Comparison of ENCODE assay signal across 26 mouse cellular contexts in genomic region chr2:165497706-165498275, GRCm38 (mm10). TPM values are rescaled to one million over a fixed set of nuclear protein-coding genes. Genes with fewer than 3 reads are reported as not detected.
DNase-seq lines count a peak whose midpoint lies in the region; ATAC-seq and TF ChIP-seq lines count a peak whose summit lies in the region.
"Had no signal": no experiment of that assay in that cellular context is flagged by ENCODE, and none has a peak within 500 bp of the region (broad histone marks: within the 10 kb centered on the region; RNA-seq: fewer than 3 reads in every experiment).

No protein-coding gene starts in this region.

- WGBS in embryonic facial prominence, embryonic 14.5 days, result 57% methylated on average over 2 of the region's 2 CpGs
- WGBS in embryonic facial prominence, embryonic 10.5 days, result 71% methylated on average over 2 of the region's 2 CpGs
- 57% methylated on average over 2 of the region's 2 CpGs for WGBS in lung, embryonic 15.5 days
- 56% methylated on average over 2 of the region's 2 CpGs for WGBS in lung, adult 2 months
- WGBS in large intestine, adult 2 months, result 18% methylated on average over 2 of the region's 2 CpGs

- H3K4me2 ChIP-seq in embryonic facial prominence, embryonic 14.5 days (ENCODE audit: low read depth, low read length), result no peak overlapping the region
- H3K4me2 ChIP-seq in lung, embryonic 15.5 days, result no peak overlapping the region
- H3K4me2 ChIP-seq: embryonic facial prominence, embryonic 15.5 days; forebrain, embryonic 12.5 days; forebrain, embryonic 15.5 days; heart, embryonic 12.5 days; hindbrain, embryonic 14.5 days had no signal

- peaks cover 9% of the 10 kb centered on the region for H3K4me1 ChIP-seq in embryonic facial prominence, embryonic 14.5 days (ENCODE audit: control insufficient read depth, insufficient read depth, low read length)
- H3K4me1 ChIP-seq in embryonic facial prominence, embryonic 10.5 days, result peaks cover 20% of the 10 kb centered on the region
- peaks cover 31% of the 10 kb centered on the region for H3K4me1 ChIP-seq in lung, embryonic 15.5 days
- peaks cover 3% of the 10 kb centered on the region for H3K4me1 ChIP-seq in lung, adult 2 months (ENCODE audit: control insufficient read depth, insufficient read depth, low read length)

- peak overlapping the region; percentile 19; the same call in 1 of the 2 replicates for H3K9ac ChIP-seq in embryonic facial prominence, embryonic 14.5 days (ENCODE audit: low read depth, low read length)
- no peak overlapping the region for H3K9ac ChIP-seq in lung, embryonic 15.5 days
- H3K9ac ChIP-seq: embryonic facial prominence, embryonic 15.5 days; forebrain, embryonic 12.5 days; forebrain, embryonic 15.5 days; heart, embryonic 12.5 days; hindbrain, embryonic 14.5 days had no signal

- no peak overlapping the region for H3K27ac ChIP-seq in embryonic facial prominence, embryonic 14.5 days (replicated peaks; ENCODE audit: low read depth, low read length)
- no peak overlapping the region for H3K27ac ChIP-seq in embryonic facial prominence, embryonic 10.5 days (replicated peaks)
- H3K27ac ChIP-seq in lung, embryonic 15.5 days, result peak overlapping the region; percentile 67
- H3K27ac ChIP-seq: embryonic facial prominence, embryonic 15.5 days; forebrain, embryonic 12.5 days; forebrain, embryonic 15.5 days; hindbrain, embryonic 14.5 days; hindbrain, postnatal 0 days had no signal

- ATAC-seq in embryonic facial prominence, embryonic 14.5 days (ENCODE audit: low read depth), result no peak
- no peak for ATAC-seq in lung, embryonic 15.5 days (ENCODE audit: borderline replicate concordance, extremely low read depth, low FRiP score, low TSS enrichment)
- ATAC-seq: activated CD4-positive, CD25-positive, alpha-beta regulatory T cell, adult 4 months; forebrain, embryonic 15.5 days; hindbrain, postnatal 0 days; inflammation-experienced regulatory T-cells, adult 6 months had no signal

- H3K36me3 ChIP-seq in embryonic facial prominence, embryonic 14.5 days (ENCODE audit: control insufficient read depth, insufficient read depth, low read length), result no peaks in the 10 kb centered on the region
- no peaks in the 10 kb centered on the region for H3K36me3 ChIP-seq in embryonic facial prominence, embryonic 10.5 days (replicated peaks)
- H3K36me3 ChIP-seq in lung, embryonic 15.5 days, result no peaks in the 10 kb centered on the region
- H3K36me3 ChIP-seq: embryonic facial prominence, embryonic 15.5 days; forebrain, embryonic 12.5 days; forebrain, embryonic 15.5 days; heart, embryonic 12.5 days had no signal

- no peaks in the 10 kb centered on the region for H3K27me3 ChIP-seq in embryonic facial prominence, embryonic 14.5 days (replicated peaks; ENCODE audit: control insufficient read depth, insufficient read depth, low read length)
- H3K27me3 ChIP-seq in embryonic facial prominence, embryonic 10.5 days (replicated peaks; ENCODE audit: low read depth, poor library complexity, severe bottlenecking), result peaks cover 4% of the 10 kb centered on the region
- no peaks in the 10 kb centered on the region for H3K27me3 ChIP-seq in lung, embryonic 15.5 days
- H3K27me3 ChIP-seq: embryonic facial prominence, embryonic 15.5 days; forebrain, embryonic 12.5 days; forebrain, embryonic 15.5 days had no signal

- H3K4me3 ChIP-seq in embryonic facial prominence, embryonic 14.5 days (ENCODE audit: low read depth, low read length), result no peak overlapping the region
- no peak overlapping the region for H3K4me3 ChIP-seq in embryonic facial prominence, embryonic 10.5 days
- H3K4me3 ChIP-seq in lung, embryonic 15.5 days, result no peak overlapping the region
- H3K4me3 ChIP-seq in lung, adult 2 months (replicated peaks; ENCODE audit: extremely low read depth, low read depth, low read length), result no peak overlapping the region
- H3K4me3 ChIP-seq: embryonic facial prominence, embryonic 15.5 days; forebrain, embryonic 12.5 days; forebrain, embryonic 15.5 days; heart, embryonic 12.5 days had no signal

- TF ChIP-seq POLR2A in lung, adult 2 months (IDR thresholded peaks at IDR 0.05; ENCODE audit: borderline replicate concordance, extremely low read depth, low read depth, low read length), result no peak

- H3K9me3 ChIP-seq in embryonic facial prominence, embryonic 14.5 days (ENCODE audit: control insufficient read depth, low read length), result no peaks in the 10 kb centered on the region
- no peaks in the 10 kb centered on the region for H3K9me3 ChIP-seq in embryonic facial prominence, embryonic 10.5 days
- H3K9me3 ChIP-seq in lung, embryonic 15.5 days, result no peaks in the 10 kb centered on the region
- H3K9me3 ChIP-seq: embryonic facial prominence, embryonic 15.5 days; forebrain, embryonic 12.5 days; forebrain, embryonic 15.5 days; heart, embryonic 12.5 days had no signal

- DNase-seq in embryonic facial prominence, embryonic 14.5 days (ENCODE audit: low spot score), result no peak
- DNase-seq in embryonic facial prominence, embryonic 10.5 days (ENCODE audit: low spot score), result no peak
- no peak for DNase-seq in lung, adult 2 months
- peak; percentile 80 for DNase-seq in large intestine, adult 2 months (ENCODE audit: low read depth, low spot score)
- DNase-seq in urinary bladder, postnatal 14 days (ENCODE audit: low spot score), result no peak
- DNase-seq: adrenal gland, adult 8-10 months; adrenal gland, postnatal 25 days; cerebellum, adult 11-12 months; cerebellum, adult 8-10 months; cerebellum, postnatal 10 days; cerebellum, postnatal 36 days; embryo, embryonic 11 days; gastrocnemius, postnatal 10 days; gastrocnemius, postnatal 36 days; heart, adult 11 months; heart, postnatal 14 days; heart, postnatal 4 days had no signal

- no peak for TF ChIP-seq CTCF in lung, adult 2 months (IDR thresholded peaks at IDR 0.05; ENCODE audit: insufficient read depth, low read length)

RNA-seq across cellular contexts. Expression of gene Trp53rka, which starts 4.7 kb away (rescaled TPM):
- polyA plus RNA-seq in embryonic facial prominence, embryonic 14.5 days (2014; fragmentation: Nextera tagmentation; extraction: Ambion mirVana), result 32.8 and 35.4 TPM in 2 replicates
- 57.1 and 59.5 TPM in 2 replicates for polyA plus RNA-seq in embryonic facial prominence, embryonic 10.5 days (2016; fragmentation: Nextera tagmentation; extraction: Ambion mirVana)
- polyA plus RNA-seq in lung, embryonic 15.5 days (2015; fragmentation: Nextera tagmentation; extraction: Ambion mirVana), result 38.8 and 42.5 TPM in 2 replicates
- polyA plus RNA-seq in lung, adult 2 months (2012; rRNA removed), result 21.5 and 22.2 TPM in 2 replicates
- 12.5 and 12.9 TPM in 2 replicates for polyA plus RNA-seq in large intestine, adult 2 months (2012; rRNA removed)

RNA-seq across cellular contexts. Expression of gene Slc2a10, which starts 5.8 kb away (rescaled TPM):
- 10.4 and 11.7 TPM in 2 replicates for polyA plus RNA-seq in embryonic facial prominence, embryonic 14.5 days (2014; fragmentation: Nextera tagmentation; extraction: Ambion mirVana)
- 3.9 and 5.5 TPM in 2 replicates for polyA plus RNA-seq in embryonic facial prominence, embryonic 10.5 days (2016; fragmentation: Nextera tagmentation; extraction: Ambion mirVana)
- polyA plus RNA-seq in lung, embryonic 15.5 days (2015; fragmentation: Nextera tagmentation; extraction: Ambion mirVana), result 12.3 and 12.5 TPM in 2 replicates
- 8.9 and 10.1 TPM in 2 replicates for polyA plus RNA-seq in lung, adult 2 months (2012; rRNA removed)
- 4.8 and 7.0 TPM in 2 replicates for polyA plus RNA-seq in large intestine, adult 2 months (2012; rRNA removed)
- polyA plus RNA-seq: activated CD4-positive, CD25-positive, alpha-beta regulatory T cell, adult 4 months; inflammation-experienced regulatory T-cells, adult 6 months had no signal

RNA-seq across cellular contexts. Expression of gene Slc13a3, which starts 24.8 kb away (rescaled TPM):
- 1.6 and 1.9 TPM in 2 replicates for polyA plus RNA-seq in embryonic facial prominence, embryonic 14.5 days (2014; fragmentation: Nextera tagmentation; extraction: Ambion mirVana)
- polyA plus RNA-seq in embryonic facial prominence, embryonic 10.5 days (2016; fragmentation: Nextera tagmentation; extraction: Ambion mirVana), result 0.40 and 0.44 TPM in 2 replicates
- polyA plus RNA-seq in lung, embryonic 15.5 days (2015; fragmentation: Nextera tagmentation; extraction: Ambion mirVana), result 0.42 and 0.57 TPM in 2 replicates
- 3.1 and 3.4 TPM in 2 replicates for polyA plus RNA-seq in lung, adult 2 months (2012; rRNA removed)
- polyA plus RNA-seq in large intestine, adult 2 months (2012; rRNA removed), result 0.05 and 0.12 TPM in 2 replicates
- polyA plus RNA-seq: activated CD4-positive, CD25-positive, alpha-beta regulatory T cell, adult 4 months; inflammation-experienced regulatory T-cells, adult 6 months had no signal
